Mouse (Mus musculus) E14TG2a.4 (cell line): ENCODE results near the gene Pds5a.

Experiments
- CTCF ChIP-seq: conservative IDR thresholded peaks from 2 replicates; pipeline ENCODE4 v1.5.1; 2014; ENCODE audit warnings: low read length
- POU5F1 ChIP-seq: IDR thresholded peaks from 2 replicates; pipeline ENCODE4 v1.6.1; 2014; ENCODE audit warnings: low read length, borderline replicate concordance

GRCm38 (mm10) chr5:65606820-65607219 is 91.3 kb downstream of the Pds5a start:
- no peak for TF ChIP-seq CTCF
- TF ChIP-seq POU5F1, result no peak
